Mouse (Mus musculus) heart, postnatal 0 days (tissue): ENCODE measurements around the gene Baat.

Experiments used
- CTCF ChIP-seq: IDR thresholded peaks from 2 replicates; pipeline ENCODE4 v1.5.1; 2016; ENCODE audit warnings: antibody characterized with exemption, control low read depth, low read depth
- EP300 ChIP-seq: IDR thresholded peaks from 2 replicates; pipeline ENCODE4 v1.6.1; 2016; ENCODE audit warnings: antibody characterized with exemption, low read depth

GRCm38 (mm10) chr4:49512636-49513035 lies 6.3 kb upstream of the Baat start:
- TF ChIP-seq CTCF (no peak), EP300 (no peak)
